Mouse (Mus musculus): ENCODE measurements around the gene Eva1a.

Gene Eva1a

GRCm38 (mm10) chr6:82040834-82041487 lies at the start of gene Eva1a:
Gene Eva1a, plus strand, starts transcription at chr6:82041043.
- DNase-seq = no peak

DNA sequence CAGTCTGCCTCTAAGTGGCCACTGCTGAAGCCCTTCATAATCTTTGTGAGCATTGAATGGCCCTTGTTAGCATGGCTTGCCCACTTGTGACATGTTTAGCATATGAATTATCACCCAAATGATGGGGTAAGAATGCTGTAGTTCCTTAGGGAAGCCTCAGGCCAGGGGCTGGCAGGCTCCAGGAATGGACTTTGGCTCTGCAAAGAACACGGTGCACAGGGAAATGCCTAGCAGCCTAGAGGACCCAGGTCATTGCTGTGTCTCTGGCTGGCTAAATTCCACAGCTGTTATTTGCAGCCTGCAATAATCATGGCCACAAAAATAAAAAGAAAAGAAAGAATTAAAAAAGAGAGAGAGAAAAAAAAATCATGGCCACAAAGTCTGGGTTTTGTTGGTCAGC lies 28.5 kb upstream of the Eva1a start:
- no peak for DNase-seq

- DNase-seq = no peak
Measured at GRCm38 (mm10) chr6:82021074-82021473, 19.8 kb upstream of the Eva1a start.

DNA sequence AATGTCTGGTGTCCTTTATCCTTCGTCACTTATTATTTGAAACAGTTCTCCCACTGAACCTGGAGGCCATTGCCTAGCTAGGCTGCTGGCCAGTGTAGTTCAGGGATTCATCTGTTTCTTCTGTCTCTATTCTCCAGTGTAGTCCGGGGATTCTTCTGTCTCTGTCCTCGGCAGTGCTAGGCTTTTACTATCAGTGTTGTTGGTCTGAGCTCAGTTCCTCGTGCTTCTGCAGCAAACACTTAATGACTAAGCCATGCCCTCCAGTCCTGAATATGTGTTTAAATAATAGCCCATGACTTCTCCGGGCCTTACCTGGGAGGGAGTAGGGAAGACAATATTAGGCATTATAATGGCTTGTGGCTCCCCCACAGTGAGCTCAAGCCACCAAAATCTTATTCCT lies 19.3 kb upstream of the Eva1a start:
- no peak for DNase-seq

GRCm38 (mm10) chr6:82029611-82030510 lies 11.0 kb upstream of the Eva1a start:
- no peak for DNase-seq

DNA sequence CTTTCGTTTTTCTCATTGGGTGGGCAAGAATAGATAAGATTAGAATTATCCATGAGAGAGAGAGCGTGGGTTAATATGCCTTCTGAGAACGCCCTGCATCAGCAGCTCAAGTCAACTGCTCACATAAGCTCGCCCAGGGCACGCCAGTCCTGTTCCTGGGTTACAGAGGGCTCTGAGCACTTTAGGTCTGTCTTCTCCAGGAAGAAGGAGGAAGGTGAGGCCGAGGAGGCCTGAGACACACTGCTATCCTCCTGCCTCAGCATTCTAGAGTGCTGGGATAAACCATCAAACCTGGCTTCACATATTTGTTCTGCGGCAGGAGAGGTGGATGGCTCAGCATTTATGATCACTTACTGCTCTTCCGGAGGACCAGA lies 10.3 kb upstream of the Eva1a start:
- no peak for DNase-seq

DNA sequence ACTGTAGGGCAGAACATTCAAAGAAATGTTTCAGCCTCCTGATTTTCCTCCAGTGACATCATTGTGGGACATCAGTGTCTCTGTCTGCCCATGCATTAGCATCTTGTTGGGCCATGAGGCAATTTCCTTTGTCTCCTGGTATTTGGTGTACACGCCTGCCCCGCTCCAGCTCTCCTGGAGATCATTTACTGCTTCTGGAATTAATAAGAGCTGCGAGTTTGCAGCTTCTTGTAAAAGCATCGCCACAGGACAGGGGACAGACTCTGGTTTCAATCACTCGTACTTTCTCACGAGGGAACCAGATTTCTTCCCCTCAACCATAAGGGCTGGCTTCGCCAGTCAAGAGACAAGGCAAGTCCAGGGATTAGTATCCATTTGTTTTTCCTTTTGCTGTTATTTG lies 3.6 kb upstream of the Eva1a start:
- DNase-seq = no peak

GRCm38 (mm10) chr6:82039193-82039592 lies 1.6 kb upstream of the Eva1a start:
- no peak for DNase-seq

GRCm38 (mm10) chr6:82039968-82040367 lies 875 bp upstream of the Eva1a start:
- no peak for DNase-seq

- peak in 1 of 2 experiments; percentile 4 for DNase-seq
Measured at GRCm38 (mm10) chr6:82041488-82042295, 849 bp downstream of the Eva1a start.

DNA sequence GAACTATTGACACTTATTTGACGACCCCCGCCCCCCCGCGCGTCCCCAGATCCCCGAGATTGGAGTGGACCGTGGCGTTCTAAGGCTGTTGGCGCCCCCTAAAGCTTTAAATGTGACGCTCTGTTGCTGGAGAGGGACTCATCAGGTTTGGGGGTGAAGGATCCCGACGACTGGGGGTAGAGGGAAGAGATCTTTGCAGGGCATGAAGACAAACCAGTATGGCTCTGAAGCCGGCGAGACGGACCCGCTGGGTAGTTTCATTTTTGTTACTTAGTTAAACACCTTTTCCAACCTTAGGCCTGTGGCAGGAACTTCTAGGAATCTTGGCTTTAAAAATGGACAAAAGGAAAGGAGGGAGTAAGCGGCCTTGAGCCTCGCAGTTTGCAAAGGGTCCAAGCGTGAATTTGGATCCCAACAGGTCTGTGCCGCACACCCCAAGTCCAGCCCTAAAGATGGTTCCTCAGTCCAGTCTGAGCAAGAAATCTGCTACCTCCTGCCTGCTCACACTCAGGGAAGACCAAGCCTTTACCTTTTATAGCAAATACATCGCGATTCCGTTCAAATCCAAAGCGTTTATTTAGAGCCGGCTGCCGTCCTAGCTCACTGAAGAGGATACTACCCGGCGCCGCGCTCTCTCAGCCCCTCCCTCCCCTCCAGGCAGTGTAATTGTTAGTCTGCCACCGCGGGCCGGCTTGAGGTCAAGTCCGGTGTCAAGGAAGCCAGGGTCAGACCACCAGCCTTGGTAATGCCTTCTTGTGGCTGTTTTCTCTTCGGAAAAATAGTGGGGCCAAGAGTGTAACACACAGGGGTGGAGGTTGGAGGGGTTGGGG lies 1.7 kb downstream of the Eva1a start:
- peak in 1 of 2 experiments; percentile 9 for DNase-seq

GRCm38 (mm10) chr6:82043634-82044033 lies 2.8 kb downstream of the Eva1a start:
- no peak for DNase-seq

DNA sequence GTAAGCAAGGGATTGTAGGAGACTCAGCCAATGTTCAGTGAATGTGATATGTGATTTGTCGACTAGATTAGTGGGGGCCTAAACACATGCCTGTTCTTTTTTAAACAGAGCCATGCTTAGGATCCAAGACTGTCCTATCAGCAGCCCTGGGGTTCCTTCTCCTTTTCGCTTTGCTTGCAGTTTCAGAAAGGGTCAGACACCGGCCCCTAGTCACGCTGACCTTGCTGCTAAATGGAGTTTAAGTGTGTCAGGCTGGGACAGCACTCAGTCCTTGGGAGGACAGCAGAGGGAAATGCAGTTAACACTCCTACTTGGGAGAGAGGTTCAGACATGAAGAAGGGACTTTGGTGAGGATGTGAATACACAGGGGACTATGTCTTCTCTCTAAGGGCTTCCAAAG lies 3.7 kb downstream of the Eva1a start:
- no peak for DNase-seq

DNA sequence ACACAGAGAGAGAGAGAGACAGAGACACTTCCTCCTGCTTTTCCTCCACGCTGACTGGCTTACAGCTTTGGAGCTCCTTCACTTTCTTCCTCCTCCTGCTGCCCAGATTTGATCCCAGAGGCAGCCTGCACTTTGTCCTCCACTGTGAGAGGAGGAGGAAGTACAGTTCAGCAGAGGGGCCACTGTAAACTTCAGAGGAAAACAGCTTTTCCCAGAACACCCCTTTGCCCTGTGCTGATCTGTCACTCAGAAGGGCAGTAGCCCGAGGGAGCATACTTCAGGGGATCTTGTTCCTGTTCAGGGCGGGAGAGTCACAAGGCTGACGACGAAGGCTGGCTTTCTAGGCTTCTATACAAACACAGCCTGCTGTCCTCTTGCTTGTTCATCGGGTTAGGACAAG lies 7.1 kb downstream of the Eva1a start:
- DNase-seq = no peak

DNA sequence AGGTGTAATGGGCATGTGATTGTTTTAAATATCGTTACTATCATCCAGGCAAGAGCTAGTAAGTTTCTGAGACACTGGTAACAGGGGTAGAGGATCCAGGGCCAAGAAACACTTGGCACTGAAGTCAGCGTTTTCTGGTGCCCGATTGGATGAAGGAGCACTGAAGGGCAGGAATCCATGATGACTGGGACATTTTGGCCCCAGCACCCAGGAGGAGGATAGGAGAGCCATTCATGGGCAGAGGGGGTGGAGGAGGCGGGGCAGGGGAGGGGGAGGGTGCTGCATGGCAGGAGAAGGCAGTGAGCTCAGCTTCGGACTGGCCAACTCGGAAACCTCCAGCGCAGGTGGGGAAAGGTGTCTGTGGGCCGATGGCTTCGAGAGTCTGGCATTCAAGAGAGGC lies 9.4 kb downstream of the Eva1a start:
- peak; percentile 6 to 19 for DNase-seq

DNA sequence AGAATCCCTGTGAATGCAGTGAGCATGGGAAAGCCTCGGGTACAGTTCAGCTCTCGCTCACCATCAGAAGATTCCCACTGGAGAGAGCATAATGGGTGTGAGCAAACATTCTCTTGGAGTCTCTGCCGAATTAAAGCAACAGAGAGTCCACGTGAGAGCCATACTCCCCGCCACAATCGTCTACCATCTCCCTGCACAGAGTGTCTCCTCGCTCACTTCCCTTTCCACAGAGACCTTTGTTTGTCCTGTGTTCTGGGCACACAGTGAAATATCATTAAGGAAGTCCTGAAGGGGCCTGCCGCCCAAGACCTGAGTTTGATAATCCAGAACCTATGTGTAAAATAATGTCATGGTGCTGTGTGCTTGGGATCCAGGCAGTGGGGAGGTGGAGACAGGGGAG lies 10.7 kb downstream of the Eva1a start:
- DNase-seq = no peak

- DNase-seq = no peak
Measured at GRCm38 (mm10) chr6:82052047-82052725, 11.3 kb downstream of the Eva1a start.

DNA sequence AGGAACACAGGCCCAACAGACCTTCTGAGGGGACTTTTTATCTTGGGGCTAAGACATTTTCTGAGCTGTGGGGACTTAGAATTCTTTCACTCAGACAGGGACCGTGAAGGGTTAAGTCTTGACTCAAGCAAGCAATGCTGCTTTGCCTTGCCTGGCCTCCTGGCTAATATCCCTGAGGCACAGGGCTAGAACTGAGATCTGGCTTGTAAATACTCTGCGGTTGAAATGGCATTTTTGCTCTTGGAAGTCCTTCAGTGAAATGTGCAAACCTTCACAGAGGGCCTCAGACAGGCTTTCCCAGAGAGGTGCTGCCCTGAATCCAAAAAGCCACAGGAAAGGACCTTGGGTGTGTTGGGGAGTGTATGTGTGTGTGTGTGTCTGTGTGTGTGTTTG lies 11.9 kb downstream of the Eva1a start:
- no peak for DNase-seq

GRCm38 (mm10) chr6:82054854-82055253 lies 14.0 kb downstream of the Eva1a start:
- DNase-seq = no peak

DNA sequence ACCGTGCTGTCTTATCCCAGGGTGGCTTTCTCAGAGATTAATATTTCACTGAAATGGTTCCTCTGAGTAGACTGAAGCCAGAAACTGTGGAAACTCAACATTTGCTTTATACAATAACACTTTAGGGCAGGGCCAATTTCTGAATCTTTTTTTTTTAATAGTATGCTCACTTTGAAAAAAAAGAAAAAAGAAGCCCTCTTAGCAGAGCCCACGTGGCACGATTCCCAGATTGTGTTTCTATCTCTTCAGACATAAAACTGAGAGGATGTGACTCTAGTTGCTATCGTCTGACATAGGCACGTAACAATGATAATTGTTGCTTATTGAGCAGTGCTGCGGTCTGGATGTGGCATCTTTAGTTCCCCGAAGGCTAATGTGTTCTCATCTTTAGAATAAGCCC lies 19.1 kb downstream of the Eva1a start:
- DNase-seq = no peak

DNA sequence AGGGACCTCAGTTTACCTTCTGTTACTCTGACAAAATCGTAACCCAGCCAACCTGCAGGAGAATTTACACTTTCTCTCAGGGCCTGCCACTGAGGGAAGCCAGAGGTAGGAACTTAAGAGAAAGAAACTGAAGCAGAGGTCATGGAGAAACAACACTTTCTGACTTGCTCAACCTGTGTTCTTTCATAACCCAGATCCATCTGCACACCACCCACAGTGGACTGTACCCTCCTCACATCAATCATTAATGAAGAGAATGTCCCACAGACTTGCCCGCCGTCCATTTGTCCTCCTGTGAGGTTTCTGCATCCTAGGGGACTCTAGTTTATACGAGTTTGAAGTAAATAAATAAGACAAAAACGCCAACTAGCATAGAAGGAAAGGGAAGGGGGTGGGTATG lies 24.4 kb downstream of the Eva1a start:
- no peak for DNase-seq

DNA sequence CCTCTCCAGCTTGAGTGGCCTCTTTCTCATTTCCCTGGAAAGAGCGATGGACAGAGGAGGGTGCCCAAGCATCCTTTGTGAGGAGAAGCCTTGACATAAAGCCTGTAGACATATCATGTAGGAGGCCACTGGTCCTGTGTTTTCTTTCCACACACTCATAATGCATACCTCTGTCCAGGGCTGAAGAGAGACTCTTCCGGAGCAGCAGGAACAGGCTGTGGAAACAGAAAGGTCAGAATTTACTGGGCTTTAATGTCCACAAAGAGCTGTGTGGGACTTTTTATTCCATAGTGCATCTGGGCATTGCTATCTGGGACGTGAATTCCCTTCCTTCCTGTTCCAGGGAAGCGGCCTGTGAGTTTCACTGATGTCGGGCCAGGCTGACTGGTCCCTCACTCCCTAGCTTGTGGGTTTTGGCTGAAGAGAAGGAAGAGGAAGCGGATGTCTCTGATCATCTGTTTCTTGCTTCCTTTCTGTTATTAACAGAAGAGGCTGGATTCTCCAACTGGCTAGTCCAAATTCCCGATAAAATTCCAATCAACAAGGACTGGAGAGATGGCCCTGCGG lies 25.8 kb downstream of the Eva1a start:
- DNase-seq = no peak
